Mouse (Mus musculus) frontal cortex, adult 2 months (tissue): ENCODE data around the gene Foxp1. TPM values are rescaled to one million over a fixed set of nuclear protein-coding genes. Genes with fewer than 3 reads are reported as not detected.

Experiments
- DNase-seq, 2 experiments: peaks; one replicate each; pipeline ENCODE4 v3.0.0; 2022; ENCODE audit warnings: low spot score in 1 of 2; ENCODE audit errors: extremely low spot score in 1 of 2
- polyA plus RNA-seq: library from polyadenylated mRNA; depleted of rRNA; stranded (reverse); fragments of >200 nt; gene quantifications from 2 replicates; pipeline ENCODE4 v1.2.3, GENCODE M21; 2012

The Foxp1 gene
- polyA plus RNA-seq, 1 experiment: 49.5 TPM

DNA sequence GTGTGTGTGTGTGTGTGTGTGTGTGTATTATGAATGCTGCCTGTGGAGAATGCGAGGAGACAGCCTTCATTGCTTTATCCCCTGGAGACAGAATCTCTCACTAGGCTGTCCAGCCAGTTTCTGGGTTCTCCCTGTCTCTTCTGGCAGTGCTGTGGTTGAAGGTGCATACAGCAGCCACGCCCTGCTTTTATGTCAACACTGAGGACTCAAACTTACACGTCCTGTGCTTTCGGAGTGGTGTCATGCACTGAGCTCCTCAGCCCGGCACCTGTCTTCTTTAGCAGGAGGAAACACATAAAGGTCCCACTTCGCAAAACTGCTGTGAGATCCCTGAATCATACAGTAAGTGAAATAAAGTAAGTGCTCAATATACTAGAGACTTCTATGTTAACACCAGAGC lies 120.7 kb downstream of the Foxp1 start:
- DNase-seq: no peak

- DNase-seq: no peak
These were observed 121.3 kb downstream of the Foxp1 start for GRCm38 (mm10) chr6:99401211-99401610.

DNA sequence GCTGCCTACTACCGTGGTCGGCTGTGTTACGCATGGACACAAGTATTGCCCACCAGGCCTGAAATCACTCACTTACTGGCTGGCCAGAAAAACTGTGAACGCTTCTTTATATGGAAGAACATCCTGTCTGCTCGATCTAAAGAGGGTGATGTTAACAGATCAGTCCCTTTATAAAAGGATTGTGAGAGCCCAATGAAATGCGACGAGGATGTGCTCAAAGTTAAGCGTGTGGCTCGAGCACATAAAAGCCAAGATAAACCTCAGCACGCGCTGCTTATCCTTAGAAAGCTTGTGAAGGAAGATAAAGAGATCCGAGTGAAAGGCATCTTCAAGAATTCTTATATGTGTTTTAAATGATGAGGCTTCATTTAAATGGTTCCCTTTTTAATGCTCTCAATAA lies 126.8 kb downstream of the Foxp1 start:
- no peak for DNase-seq

DNA sequence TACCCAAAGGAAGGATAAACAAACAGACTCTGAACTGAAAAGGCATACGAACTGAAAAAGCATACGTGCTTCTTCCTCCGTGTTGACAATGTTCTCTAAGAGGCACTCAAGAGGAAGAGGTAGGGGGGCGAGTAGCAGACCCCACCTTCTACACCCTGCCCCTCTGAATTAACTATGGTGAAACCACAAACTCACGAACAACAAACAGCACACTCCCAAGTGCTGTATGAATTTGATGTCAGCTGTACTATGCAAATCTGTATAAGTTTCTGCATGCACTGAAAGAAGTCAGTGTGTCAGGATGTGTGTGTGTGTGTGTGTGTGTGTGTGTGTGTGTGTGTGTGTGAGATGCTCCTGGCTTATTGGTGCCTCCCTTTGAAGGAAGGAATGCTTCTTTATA lies 127.7 kb downstream of the Foxp1 start:
- DNase-seq: no peak

- no peak for DNase-seq
These were observed 130.0 kb downstream of the Foxp1 start for GRCm38 (mm10) chr6:99392484-99392883.

- DNase-seq: no peak
These were observed 133.5 kb downstream of the Foxp1 start for GRCm38 (mm10) chr6:99388741-99389675.

DNA sequence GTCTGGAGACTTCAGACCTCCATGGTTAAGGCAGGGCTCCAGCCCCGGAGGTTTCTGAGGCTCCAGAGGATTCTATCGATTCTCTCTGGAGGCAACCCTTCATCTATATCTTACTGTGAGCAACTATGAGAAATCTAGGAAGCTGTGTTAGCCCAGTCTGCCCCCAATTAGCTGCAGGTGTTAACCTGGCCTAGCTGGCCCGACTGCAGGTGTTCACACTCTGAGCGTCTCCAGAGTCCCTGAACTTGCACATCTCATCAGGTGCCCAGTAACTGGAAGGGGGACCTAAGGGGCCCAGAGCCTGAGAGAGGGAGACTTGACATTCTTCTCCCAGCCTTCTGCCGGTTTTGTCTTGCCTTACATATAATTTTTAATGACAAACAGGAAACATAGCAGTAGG lies 134.5 kb downstream of the Foxp1 start:
- no peak for DNase-seq

DNA sequence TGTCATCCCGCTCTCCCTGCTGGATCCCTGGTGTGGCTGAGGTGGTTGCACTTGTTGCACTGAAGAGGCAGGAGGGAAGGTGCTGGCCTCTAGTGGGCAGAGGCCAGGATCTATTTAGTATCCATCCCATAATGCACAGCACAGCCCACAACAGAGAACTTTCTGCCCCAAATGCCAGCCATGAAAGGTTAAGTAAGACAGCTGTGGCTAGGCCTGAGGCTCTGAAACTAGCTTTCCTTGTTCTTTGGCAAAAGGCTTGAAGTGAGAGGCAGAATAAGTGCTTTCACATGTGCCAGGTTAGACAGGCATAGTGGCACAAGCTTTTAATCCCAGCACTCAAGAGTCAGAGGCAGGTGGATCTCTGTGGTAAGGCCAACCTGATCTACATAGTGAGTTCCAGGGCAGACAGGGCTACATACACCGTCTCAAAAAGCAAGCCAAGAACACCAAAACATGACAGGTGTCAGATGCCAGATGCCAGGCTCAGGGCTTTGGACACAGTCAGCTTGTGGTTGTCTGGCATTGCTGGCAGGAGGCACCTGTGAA lies 137.4 kb downstream of the Foxp1 start:
- no peak for DNase-seq

GRCm38 (mm10) chr6:99383846-99384472 lies 138.6 kb downstream of the Foxp1 start:
- no peak for DNase-seq

GRCm38 (mm10) chr6:99380146-99380545 lies 142.4 kb downstream of the Foxp1 start:
- no peak for DNase-seq

DNA sequence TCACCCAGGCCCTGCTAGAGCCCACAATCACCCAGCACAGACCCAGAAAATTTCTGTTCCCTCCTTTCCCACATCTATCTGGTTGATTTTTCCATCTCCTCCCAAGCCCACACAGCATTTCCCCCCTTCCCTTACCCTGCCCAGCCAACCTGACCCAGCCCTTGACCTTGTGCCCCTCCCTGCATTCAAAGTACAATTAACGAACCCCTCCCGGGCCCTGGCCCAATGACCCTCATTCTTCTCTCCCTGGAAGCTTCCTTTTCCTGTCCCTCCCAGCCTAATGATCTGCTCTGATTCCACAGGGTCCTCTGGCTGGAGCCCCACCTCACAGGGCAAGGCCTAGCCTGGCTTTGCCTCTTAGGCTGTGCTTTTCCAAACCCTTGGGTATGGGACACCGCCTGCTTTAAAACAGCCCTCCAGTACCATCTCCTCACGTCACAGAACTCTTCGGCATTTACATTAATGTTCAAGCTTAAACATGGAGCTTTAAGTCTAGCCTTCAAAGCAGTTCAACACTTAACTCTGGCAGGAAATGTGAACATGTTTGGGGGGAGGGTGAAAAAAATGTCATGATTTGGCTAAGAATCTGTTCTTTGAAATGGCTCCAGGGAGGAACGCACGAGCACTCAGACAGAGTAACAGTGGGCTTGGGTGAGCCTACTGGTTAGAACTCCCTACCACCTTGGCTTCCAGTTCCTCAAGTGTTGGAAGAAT lies 143.4 kb downstream of the Foxp1 start:
- no peak for DNase-seq

GRCm38 (mm10) chr6:99377716-99378115 lies 144.8 kb downstream of the Foxp1 start:
- DNase-seq: no peak

GRCm38 (mm10) chr6:99377131-99377530 lies 145.4 kb downstream of the Foxp1 start:
- DNase-seq: no peak

DNA sequence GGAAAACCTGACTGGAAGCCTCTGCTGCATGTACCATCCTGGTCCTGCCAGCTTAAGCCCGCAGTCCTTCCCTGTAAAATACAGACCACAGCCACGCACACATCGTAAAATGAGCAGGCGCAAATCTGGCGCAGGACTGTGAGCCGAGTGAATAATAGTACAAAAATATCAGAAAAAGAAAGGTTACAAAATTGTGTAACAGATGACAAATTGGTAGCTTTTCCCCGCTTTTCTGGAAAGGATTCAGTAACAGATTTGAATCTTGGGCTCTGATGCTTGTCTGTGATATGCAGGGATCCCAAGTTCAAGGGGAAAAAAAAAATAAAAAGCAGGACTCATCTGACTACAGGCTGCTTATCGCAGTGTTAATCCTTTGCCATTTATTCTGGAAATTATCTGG lies 145.8 kb downstream of the Foxp1 start:
- no peak for DNase-seq

- DNase-seq: peak in 1 of 2 experiments; percentile 52
These were observed 146.7 kb downstream of the Foxp1 start for GRCm38 (mm10) chr6:99375865-99376264.

DNA sequence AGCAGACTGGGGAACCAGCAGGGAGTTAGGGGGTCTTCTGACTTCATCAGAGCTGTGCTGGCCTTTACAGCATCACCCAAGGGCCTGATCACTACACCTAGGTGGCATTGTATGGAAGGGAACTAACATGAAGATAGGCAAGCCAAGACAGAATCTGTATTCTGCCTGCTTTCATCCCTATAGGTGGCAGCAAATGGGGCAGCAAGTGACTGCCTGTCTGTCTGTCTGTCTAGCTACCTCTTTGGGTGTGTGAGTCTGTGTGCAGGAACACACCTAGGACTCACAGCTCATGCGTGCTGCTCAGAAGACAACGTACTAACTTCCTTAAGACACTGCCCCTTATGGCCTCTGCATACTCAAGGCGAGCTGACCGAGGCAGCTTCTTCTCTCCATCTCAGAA lies 147.1 kb downstream of the Foxp1 start:
- DNase-seq: no peak

DNA sequence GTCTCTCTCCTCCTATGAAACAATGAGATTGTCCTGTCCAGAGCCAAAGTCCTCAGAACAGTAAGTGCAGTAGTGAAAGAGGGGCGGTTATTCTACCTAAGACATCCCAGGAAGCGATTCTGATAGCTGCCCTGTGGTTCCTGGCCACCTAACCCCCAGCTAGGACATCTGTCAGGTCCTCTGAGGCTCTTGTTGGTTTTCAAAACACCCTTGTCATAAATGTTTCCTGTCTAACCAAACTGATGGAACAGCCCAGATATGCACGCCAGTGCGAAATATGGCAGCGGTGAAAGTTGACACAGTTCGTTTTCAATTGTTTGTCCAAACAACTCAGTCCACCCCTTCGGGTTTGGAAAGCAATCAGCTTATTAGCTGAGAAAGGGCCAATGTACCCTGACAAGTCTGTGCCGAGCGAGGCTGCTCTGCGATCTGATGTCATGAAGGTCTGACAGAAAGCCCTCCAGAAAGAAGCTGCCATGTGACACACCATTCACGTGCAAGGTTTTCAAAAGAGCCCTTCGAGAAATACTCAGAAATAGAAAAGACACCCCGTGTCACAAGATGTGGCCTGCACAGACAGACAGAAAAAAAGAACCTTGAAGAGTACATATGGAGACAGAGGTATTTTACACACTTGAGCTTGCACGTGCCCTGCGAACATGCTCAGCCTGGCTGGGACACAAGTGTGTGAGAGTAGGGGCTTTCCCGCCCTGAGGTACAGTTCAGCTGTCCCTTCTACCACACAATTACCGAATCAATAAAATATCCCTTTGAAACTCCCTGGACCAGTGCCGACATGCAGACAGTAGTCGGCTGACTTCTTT lies 147.9 kb downstream of the Foxp1 start:
- DNase-seq: no peak

DNA sequence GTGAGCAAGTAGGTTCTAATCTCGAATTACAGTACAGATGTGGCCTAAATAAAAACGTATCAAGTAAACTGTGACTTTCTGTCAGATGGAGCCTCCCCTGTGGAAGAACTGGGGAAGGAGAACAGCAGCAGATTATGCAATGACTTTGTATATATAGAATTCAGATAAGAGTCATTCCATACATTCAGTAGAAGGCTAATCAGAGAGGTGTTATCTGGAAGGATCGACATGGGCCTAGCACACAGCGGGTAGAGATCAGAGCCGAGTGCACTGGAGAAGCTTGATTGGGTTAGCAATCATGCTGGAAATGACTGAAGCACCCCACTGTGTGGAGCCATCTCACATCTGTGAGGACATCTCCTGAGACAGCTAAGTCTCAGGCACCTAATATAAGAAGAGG lies 150.1 kb downstream of the Foxp1 start:
- no peak for DNase-seq

GRCm38 (mm10) chr6:99372016-99372415 lies 150.5 kb downstream of the Foxp1 start:
- no peak for DNase-seq

DNA sequence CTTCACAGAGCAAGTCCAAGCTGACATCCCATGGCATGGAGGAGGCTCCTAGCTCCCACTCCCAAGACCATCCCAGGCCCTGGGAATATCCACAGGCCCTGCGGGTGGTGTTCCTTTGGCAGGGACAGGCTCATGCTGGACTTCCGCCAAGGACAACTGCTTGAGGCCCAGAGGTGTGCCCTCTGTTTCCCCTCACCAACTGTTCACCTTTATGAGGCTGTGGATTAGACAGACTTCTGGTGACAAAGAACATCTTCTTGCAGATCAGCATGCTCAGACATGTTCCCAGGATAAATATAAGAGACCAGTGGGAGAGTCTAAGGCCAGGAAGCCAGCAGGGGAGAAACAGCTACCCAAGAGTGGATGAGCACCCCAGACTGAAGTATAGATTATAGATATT lies 152.6 kb downstream of the Foxp1 start:
- no peak for DNase-seq
